Mouse (Mus musculus): ENCODE results near the gene Dok1. TPM values are rescaled to one million over a fixed set of nuclear protein-coding genes. Genes with fewer than 3 reads are reported as not detected.
A peak's percentile ranks its signal among the peaks of the same experiment; 100 is the strongest.

The Dok1 gene
- polyA plus RNA-seq, 1 experiment from 2014 or later: 21.1 TPM

DNA sequence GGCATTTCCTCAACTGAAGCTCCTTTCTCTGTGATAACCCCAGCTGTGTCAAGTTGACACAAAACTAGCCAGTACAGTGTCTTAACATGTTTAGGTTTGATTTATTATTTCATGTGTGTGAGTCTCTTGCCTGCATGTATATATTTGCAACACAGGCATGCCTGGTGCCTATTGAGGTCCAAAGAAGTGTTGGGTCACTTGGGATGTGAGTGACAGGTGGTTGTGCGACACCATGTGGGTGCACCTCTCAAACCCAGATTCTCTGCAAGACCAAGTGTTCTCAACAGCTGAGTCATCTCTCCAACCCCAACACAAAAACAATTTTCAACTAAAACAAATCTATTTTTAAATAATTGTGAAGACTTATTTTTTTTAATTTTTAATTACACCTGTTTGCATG lies 30.2 kb downstream of the Dok1 start:
- Histone ChIP-seq H3K27me3 (no peaks in the 10 kb centered on the region), H3K9me3 (replicated peaks) (no peaks in the 10 kb centered on the region), H3K4me3 (replicated peaks) (no peak overlapping the region), H3K4me1 (replicated peaks) (peaks cover 39% of the 10 kb centered on the region), H3K9ac (no peak overlapping the region), H3K27ac (replicated peaks) (peak overlapping the region; percentile 63), H3K4me2 (no peak overlapping the region), H3K36me3 (replicated peaks) (no peaks in the 10 kb centered on the region)
- 97% methylated on average over 1 of the region's 1 CpGs for WGBS (ENCODE audit: insufficient replicate concordance)
- ATAC-seq (ENCODE audit: insufficient read depth): no peak

DNA sequence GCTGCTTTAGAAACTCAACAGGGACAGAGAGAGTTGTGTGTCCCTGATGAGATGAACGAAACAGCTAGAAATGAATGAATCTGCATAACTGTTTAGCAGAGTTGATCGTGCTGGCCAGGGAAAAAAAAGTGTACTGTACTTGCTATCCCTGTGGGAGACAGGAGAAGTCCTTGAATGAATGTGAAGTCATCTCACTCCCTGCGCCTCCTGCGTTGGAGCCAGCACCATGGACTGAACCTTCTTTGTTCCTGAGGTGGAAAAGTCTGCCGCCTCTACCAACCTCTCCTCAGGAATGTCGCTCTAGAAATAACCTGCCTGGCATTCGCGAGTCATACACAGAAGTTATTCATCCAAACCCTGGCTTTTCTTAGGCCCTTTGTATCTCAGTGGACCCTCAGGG lies 33.3 kb downstream of the Dok1 start:
- Histone ChIP-seq H3K27me3 (no peaks in the 10 kb centered on the region), H3K4me1 (replicated peaks) (peaks cover 48% of the 10 kb centered on the region), H3K36me3 (replicated peaks) (no peaks in the 10 kb centered on the region), H3K27ac (replicated peaks) (no peak overlapping the region), H3K9me3 (replicated peaks) (no peaks in the 10 kb centered on the region), H3K9ac (no peak overlapping the region), H3K4me3 (replicated peaks) (no peak overlapping the region), H3K4me2 (no peak overlapping the region)
- WGBS (ENCODE audit: insufficient replicate concordance): 76% methylated on average over 8 of the region's 8 CpGs
- ATAC-seq (ENCODE audit: insufficient read depth): no peak

DNA sequence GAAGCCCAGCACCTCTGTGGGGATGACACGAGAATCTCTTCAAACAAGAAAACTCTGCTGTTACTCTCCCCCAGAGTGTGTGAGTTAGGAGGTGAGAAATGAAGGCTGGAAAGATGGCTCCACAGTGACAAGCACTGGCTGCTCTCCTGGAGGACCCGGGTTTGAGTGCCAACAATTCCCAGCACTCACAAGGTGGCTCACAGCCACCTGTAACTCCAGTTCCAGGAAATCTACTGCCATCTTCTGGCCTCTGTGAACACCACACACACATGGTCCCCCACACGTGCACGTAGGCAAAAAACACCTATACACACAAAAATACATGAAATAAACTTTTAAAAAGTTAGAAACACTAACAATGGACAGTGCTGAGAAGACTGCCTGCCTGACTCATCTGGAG lies 34.9 kb downstream of the Dok1 start:
- Histone ChIP-seq H3K27ac (replicated peaks) (peak overlapping the region; percentile 92), H3K27me3 (no peaks in the 10 kb centered on the region), H3K9ac (no peak overlapping the region), H3K9me3 (replicated peaks) (no peaks in the 10 kb centered on the region), H3K4me2 (no peak overlapping the region), H3K4me1 (replicated peaks) (peaks cover 31% of the 10 kb centered on the region), H3K4me3 (replicated peaks) (no peak overlapping the region), H3K36me3 (replicated peaks) (no peaks in the 10 kb centered on the region)
- WGBS (ENCODE audit: insufficient replicate concordance): 62% methylated on average over 4 of the region's 4 CpGs
- ATAC-seq (ENCODE audit: insufficient read depth): no peak

DNA sequence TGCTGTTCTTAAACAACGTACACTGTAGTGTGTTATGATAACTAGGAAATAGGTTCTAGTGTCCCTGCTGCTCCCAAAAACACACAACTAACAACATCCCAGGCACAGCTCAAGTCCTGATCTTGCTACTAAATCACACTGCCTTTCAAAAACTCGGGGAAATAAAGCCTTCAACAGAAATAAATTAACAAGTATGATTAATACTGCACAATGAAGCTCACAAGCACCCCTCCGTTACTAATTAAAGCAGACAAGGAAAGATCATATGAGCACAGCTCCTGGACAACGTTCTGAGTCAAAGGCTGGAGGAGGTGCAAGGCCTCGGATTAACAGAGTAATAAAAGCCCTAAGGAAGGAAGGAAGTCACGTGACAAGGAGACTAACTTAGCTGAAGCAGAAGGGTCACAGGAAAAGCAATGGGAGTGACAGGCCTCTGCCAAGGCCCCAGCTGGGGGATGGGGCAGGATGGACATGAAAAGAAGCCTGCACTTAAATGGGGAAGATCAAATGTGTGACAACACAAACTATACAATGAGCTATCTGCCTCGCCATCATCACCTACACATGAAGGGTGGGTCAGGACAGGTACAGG lies 35.7 kb downstream of the Dok1 start:
- Histone ChIP-seq H3K4me1 (replicated peaks) (peaks cover 28% of the 10 kb centered on the region), H3K36me3 (replicated peaks) (no peaks in the 10 kb centered on the region), H3K27ac (replicated peaks) (peak overlapping the region; percentile 92), H3K9ac (peak overlapping the region; percentile 34), H3K27me3 (no peaks in the 10 kb centered on the region), H3K4me3 (replicated peaks) (no peak overlapping the region), H3K4me2 (peak overlapping the region; percentile 61), H3K9me3 (replicated peaks) (no peaks in the 10 kb centered on the region)
- WGBS (ENCODE audit: insufficient replicate concordance): 20% methylated on average over 7 of the region's 7 CpGs
- ATAC-seq (ENCODE audit: insufficient read depth): no peak; the same call in 1 of the 2 replicates

DNA sequence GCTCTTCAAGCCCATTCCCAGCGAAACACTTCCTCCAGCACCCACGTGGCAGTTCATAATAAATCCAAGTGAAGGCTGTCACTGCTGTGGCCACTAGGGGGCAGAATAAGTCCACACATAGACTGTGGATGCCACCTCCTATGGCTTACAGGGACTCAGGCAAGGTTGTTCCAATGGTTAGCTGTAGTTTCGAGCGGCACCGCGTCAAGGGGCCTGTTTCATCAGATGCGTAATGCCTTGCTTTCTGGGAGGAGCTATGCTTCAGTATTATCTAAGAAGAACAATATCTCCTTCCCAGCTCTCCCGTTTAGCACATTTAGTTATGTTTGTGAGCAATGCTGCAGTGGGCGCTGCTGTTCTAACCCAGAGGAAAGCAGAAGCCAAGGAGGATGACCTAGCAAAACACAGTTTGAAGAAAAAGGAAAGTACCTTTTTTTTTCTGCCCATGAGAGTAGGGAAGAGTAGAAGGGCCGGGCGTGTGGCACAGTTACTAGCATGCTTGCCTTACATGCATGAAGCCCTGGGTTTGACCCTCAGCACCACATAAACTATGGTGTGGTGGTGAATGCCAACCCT lies 36.4 kb downstream of the Dok1 start:
- ATAC-seq (ENCODE audit: insufficient read depth): peak; percentile 94
- H3K4me3 ChIP-seq (replicated peaks): peak overlapping the region; percentile 25
- 3% methylated on average over 11 of the region's 11 CpGs for WGBS (ENCODE audit: insufficient replicate concordance)

DNA sequence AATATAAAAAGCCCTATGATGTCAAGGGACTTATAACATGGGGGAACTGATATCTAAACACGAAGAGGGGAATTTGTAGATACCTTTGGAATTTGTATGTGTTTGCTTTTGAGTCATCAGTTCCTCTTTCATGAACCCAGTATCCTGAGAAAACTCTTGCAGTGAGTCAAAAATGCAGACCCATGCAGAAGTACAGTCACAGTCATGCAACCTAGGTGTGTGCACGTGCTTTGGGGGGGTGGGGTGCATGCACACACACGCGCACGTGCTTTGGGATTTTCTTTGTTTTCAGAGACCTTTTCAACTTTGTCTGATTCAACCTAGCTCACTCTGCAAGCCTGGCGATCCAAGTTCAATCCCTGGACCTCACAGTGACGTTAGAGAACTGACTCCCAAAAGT lies 38.9 kb downstream of the Dok1 start:
- ATAC-seq (ENCODE audit: insufficient read depth): no peak
- Histone ChIP-seq H3K36me3 (replicated peaks) (no peaks in the 10 kb centered on the region), H3K9me3 (replicated peaks) (no peaks in the 10 kb centered on the region), H3K4me3 (replicated peaks) (no peak overlapping the region), H3K4me1 (replicated peaks) (peaks cover 24% of the 10 kb centered on the region), H3K9ac (no peak overlapping the region), H3K27ac (replicated peaks) (no peak overlapping the region), H3K27me3 (no peaks in the 10 kb centered on the region), H3K4me2 (no peak overlapping the region)
- 67% methylated on average over 7 of the region's 7 CpGs for WGBS (ENCODE audit: insufficient replicate concordance)

More for the DNA sequence above, 36.4 kb downstream of the Dok1 start:
- Histone ChIP-seq H3K9me3 (replicated peaks) (no peaks in the 10 kb centered on the region), H3K9ac (peak overlapping the region; percentile 34), H3K27me3 (no peaks in the 10 kb centered on the region), H3K36me3 (replicated peaks) (no peaks in the 10 kb centered on the region), H3K4me1 (replicated peaks) (peaks cover 24% of the 10 kb centered on the region), H3K4me2 (peak overlapping the region; percentile 61), H3K27ac (replicated peaks) (peak overlapping the region; percentile 92)

DNA sequence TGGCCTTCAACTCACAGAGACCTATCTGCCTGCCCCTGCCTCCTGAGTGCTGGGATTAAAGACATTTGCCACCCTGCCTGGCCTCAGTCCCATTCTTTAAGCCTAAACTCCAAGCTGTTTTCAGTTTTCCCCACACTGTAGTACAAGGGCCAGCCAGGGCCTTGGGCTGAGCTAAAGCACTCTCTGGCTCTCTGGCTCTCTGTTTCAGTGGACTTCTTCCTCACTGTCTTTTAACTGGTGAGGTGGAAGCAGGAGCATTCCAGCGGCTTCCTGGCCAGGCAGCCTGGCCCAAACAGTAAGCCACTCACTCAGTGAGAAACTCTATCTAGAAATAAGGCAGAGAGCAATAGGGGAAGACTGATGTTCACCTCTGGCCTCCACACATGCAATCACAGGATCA lies 39.6 kb downstream of the Dok1 start:
- Histone ChIP-seq H3K4me1 (replicated peaks) (peaks cover 24% of the 10 kb centered on the region), H3K4me3 (replicated peaks) (no peak overlapping the region), H3K36me3 (replicated peaks) (no peaks in the 10 kb centered on the region), H3K27me3 (no peaks in the 10 kb centered on the region), H3K4me2 (no peak overlapping the region), H3K9me3 (replicated peaks) (no peaks in the 10 kb centered on the region), H3K9ac (no peak overlapping the region), H3K27ac (replicated peaks) (no peak overlapping the region)
- no peak for ATAC-seq (ENCODE audit: insufficient read depth)
- 43% methylated on average over 1 of the region's 1 CpGs for WGBS (ENCODE audit: insufficient replicate concordance)

DNA sequence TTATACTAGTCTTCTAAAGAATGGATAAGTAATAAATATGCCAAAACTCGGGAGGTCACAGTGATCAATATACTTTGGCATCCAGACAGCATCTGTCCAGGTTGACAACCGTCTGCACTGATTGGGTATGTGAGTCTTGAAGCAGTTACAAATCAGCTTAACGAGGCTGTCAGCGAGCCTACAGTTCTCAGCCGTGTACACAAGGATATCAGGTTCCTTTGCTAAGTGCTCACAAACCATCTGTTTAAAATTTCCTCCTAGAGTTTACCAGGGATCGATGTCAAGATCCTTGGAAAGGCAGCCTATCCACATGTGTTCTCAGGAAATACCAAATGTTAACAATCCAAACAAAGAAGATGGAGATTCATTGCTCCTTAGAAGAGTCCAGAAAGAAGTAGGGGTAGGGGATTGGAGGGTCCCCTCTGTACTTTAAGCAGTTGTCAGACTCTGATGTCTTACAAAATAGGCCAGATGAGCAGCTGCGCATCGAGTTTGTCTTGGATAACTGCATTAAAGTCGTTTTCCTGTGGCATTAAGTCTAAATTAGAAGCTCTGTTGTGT lies 45.8 kb downstream of the Dok1 start:
- 48% methylated on average over 9 of the region's 9 CpGs for WGBS (ENCODE audit: insufficient replicate concordance)
- ATAC-seq (ENCODE audit: insufficient read depth): no peak

More for the DNA sequence above, 45.8 kb downstream of the Dok1 start:
- no peak overlapping the region for H3K4me3 ChIP-seq (replicated peaks)
- no peaks in the 10 kb centered on the region for H3K9me3 ChIP-seq (replicated peaks)
- no peaks in the 10 kb centered on the region for H3K4me1 ChIP-seq (replicated peaks)
- H3K36me3 ChIP-seq (replicated peaks): no peaks in the 10 kb centered on the region
- no peak overlapping the region for H3K27ac ChIP-seq (replicated peaks)
- no peaks in the 10 kb centered on the region for H3K27me3 ChIP-seq
- H3K9ac ChIP-seq: no peak overlapping the region
- no peak overlapping the region for H3K4me2 ChIP-seq

Small RNA genes lying within 50 kb of the gene (microRNA-seq; reads per million reads assigned to microRNA genes)
- not detected for gene Mir7040

Other genes with a start within 250 kb of the Dok1 start
- gene Sema4f, start 93.7 kb downstream of the Dok1 start, polyA plus RNA-seq (2015; fragmentation: Nextera tagmentation; extraction: Ambion mirVana): 0.06 and 0.10 TPM in 2 replicates
- gene M1ap, start 86.6 kb downstream of the Dok1 start, polyA plus RNA-seq (2015; fragmentation: Nextera tagmentation; extraction: Ambion mirVana): 11.0 and 12.3 TPM in 2 replicates
- gene Loxl3, start 702 bp upstream of the Dok1 start, polyA plus RNA-seq (2015; fragmentation: Nextera tagmentation; extraction: Ambion mirVana): 1.7 and 2.1 TPM in 2 replicates
- 189 and 201 TPM in 2 replicates for gene Aup1, start 21.1 kb upstream of the Dok1 start, polyA plus RNA-seq (2015; fragmentation: Nextera tagmentation; extraction: Ambion mirVana)
- gene Htra2, start 21.8 kb upstream of the Dok1 start, polyA plus RNA-seq (2015; fragmentation: Nextera tagmentation; extraction: Ambion mirVana): 87.9 and 93.6 TPM in 2 replicates
- gene Dqx1, start 24.4 kb upstream of the Dok1 start, polyA plus RNA-seq (2015; fragmentation: Nextera tagmentation; extraction: Ambion mirVana): 6.8 and 7.8 TPM in 2 replicates
- gene Tlx2, start 36.8 kb upstream of the Dok1 start, polyA plus RNA-seq (2015; fragmentation: Nextera tagmentation; extraction: Ambion mirVana): not detected in 2 replicates
- 18.6 and 18.7 TPM in 2 replicates for gene Pcgf1, start 44.4 kb upstream of the Dok1 start, polyA plus RNA-seq (2015; fragmentation: Nextera tagmentation; extraction: Ambion mirVana)
- 0.38 and 0.39 TPM in 2 replicates for gene Lbx2, start 52.9 kb upstream of the Dok1 start, polyA plus RNA-seq (2015; fragmentation: Nextera tagmentation; extraction: Ambion mirVana)
- 0.93 and 1.0 TPM in 2 replicates for gene Ccdc142, start 68.1 kb upstream of the Dok1 start, polyA plus RNA-seq (2015; fragmentation: Nextera tagmentation; extraction: Ambion mirVana)
- gene Gm42688, start 68.1 kb upstream of the Dok1 start, polyA plus RNA-seq (2015; fragmentation: Nextera tagmentation; extraction: Ambion mirVana): 1.1 and 1.4 TPM in 2 replicates
- gene Mrpl53, start 75.6 kb upstream of the Dok1 start, polyA plus RNA-seq (2015; fragmentation: Nextera tagmentation; extraction: Ambion mirVana): 70.4 and 72.6 TPM in 2 replicates
- 37.0 and 39.9 TPM in 2 replicates for gene Mogs, start 82.0 kb upstream of the Dok1 start, polyA plus RNA-seq (2015; fragmentation: Nextera tagmentation; extraction: Ambion mirVana)
- 29.6 and 30.2 TPM in 2 replicates for gene Wbp1, start 88.1 kb upstream of the Dok1 start, polyA plus RNA-seq (2015; fragmentation: Nextera tagmentation; extraction: Ambion mirVana)
- gene Ino80b, start 92.0 kb upstream of the Dok1 start, polyA plus RNA-seq (2015; fragmentation: Nextera tagmentation; extraction: Ambion mirVana): 5.0 and 5.3 TPM in 2 replicates
- gene Rtkn, start 102.0 kb upstream of the Dok1 start, polyA plus RNA-seq (2015; fragmentation: Nextera tagmentation; extraction: Ambion mirVana): 12.1 and 17.9 TPM in 2 replicates
- gene Wdr54, start 122.9 kb upstream of the Dok1 start, polyA plus RNA-seq (2015; fragmentation: Nextera tagmentation; extraction: Ambion mirVana): 0.35 and 0.59 TPM in 2 replicates
- gene 1700003E16Rik, start 122.9 kb upstream of the Dok1 start, polyA plus RNA-seq (2015; fragmentation: Nextera tagmentation; extraction: Ambion mirVana): 0.10 and 0.17 TPM in 2 replicates
- 24.1 and 26.7 TPM in 2 replicates for gene Dctn1, start 132.4 kb upstream of the Dok1 start, polyA plus RNA-seq (2015; fragmentation: Nextera tagmentation; extraction: Ambion mirVana)
- 1.1 TPM in 2 replicates for gene Slc4a5, start 186.4 kb upstream of the Dok1 start, polyA plus RNA-seq (2015; fragmentation: Nextera tagmentation; extraction: Ambion mirVana)

Measured in liver, embryonic 15.5 days (tissue).